Comparison of ENCODE assay signal across 8 mouse cellular contexts in genomic region chr2:155514666-155515065, GRCm38 (mm10). TPM values are rescaled to one million over a fixed set of nuclear protein-coding genes. Genes with fewer than 3 reads are reported as not detected.
DNase-seq lines count a peak whose midpoint lies in the region; ATAC-seq lines count a peak whose summit lies in the region.

No protein-coding gene starts in this region.

- peak; percentile 33 for ATAC-seq in inflammation-experienced regulatory T-cells, adult 6 months

- DNase-seq in Muller cell, postnatal 12 days (ENCODE audit: inconsistent ontology term) = peak; percentile 77
- peak; percentile 89 to 93 for DNase-seq in cerebellum, postnatal 36 days
- DNase-seq in gastrocnemius, postnatal 14 days = peak; percentile 78
- DNase-seq in left cerebral cortex, adult 8-10 months (ENCODE audit: low spot score in 2 of 2) = peak; percentile 75 to 92
- peak; percentile 79 to 81 for DNase-seq in lung, postnatal 4 days
- DNase-seq in retina, postnatal 7 days (ENCODE audit: low read depth, low spot score) = peak; percentile 56
- DNase-seq in thymus, postnatal 36 days = peak; percentile 93

- intact Hi-C loops in gastrocnemius, postnatal 14 days (cut with DNase I; ENCODE audit: low total_unique reads) = loop anchor here (2.0 kb wide), 1 partner anchor 106 kb away; no protein-coding TSS in a partner anchor

RNA-seq across cellular contexts. Expression of gene Acss2, which starts 3.1 kb away (rescaled TPM):
- 10 to 100 TPM; 26.6 to 31.3 TPM for total RNA-seq in gastrocnemius, postnatal 14 days (2021)
- 10 to 100 TPM in 2 of 3 experiments, 1 to 10 TPM in 1; 6.9 to 17.6 (median 15.9) TPM for polyA plus RNA-seq in inflammation-experienced regulatory T-cells, adult 6 months (2017; shearing (Covaris generic))
- total RNA-seq in left cerebral cortex, adult 8-10 months (2022) = 10 to 100 TPM; 53.0 to 64.3 (median 55.1) TPM

RNA-seq across cellular contexts. Expression of gene Ggt7, which starts 3.4 kb away (rescaled TPM):
- 1 to 10 TPM in 1 of 2 experiments, under 1 TPM in 1; 0.57 to 1.2 TPM for total RNA-seq in gastrocnemius, postnatal 14 days (2021)
- polyA plus RNA-seq in inflammation-experienced regulatory T-cells, adult 6 months (2017; shearing (Covaris generic)) = 10 to 100 TPM in 2 of 3 experiments, 1 to 10 TPM in 1; 8.4 to 21.5 (median 17.2) TPM
- 100 to 1,000 TPM; 104 to 117 (median 113) TPM for total RNA-seq in left cerebral cortex, adult 8-10 months (2022)

RNA-seq across cellular contexts. Expression of gene Ncoa6, which starts 41.0 kb away (rescaled TPM):
- 10 to 100 TPM; 17.8 to 18.0 TPM for total RNA-seq in gastrocnemius, postnatal 14 days (2021)
- 10 to 100 TPM in 2 of 3 experiments, 1 to 10 TPM in 1; 8.9 to 14.5 (median 11.5) TPM for polyA plus RNA-seq in inflammation-experienced regulatory T-cells, adult 6 months (2017; shearing (Covaris generic))
- total RNA-seq in left cerebral cortex, adult 8-10 months (2022) = 10 to 100 TPM; 55.5 to 61.2 (median 57.9) TPM

Comparison
In these comparisons a context has a peak if more than half of its experiments do, and no peak if none do; other contexts are left out.
1. Peak in every context shown above with its lines: DNase-seq and ATAC-seq.
2. RNA of gene Ggt7, which starts 3.4 kb away (total RNA-seq): 104 to 117 TPM in left cerebral cortex, adult 8-10 months; 0.57 to 1.2 TPM in gastrocnemius, postnatal 14 days; every median in the first group is over 10 times any median in the second.